Comparison of ENCODE assay signal across 14 mouse cellular contexts in genomic region chr11:25269936-25270540, GRCm38 (mm10).
DNase-seq lines count a peak whose midpoint lies in the region; ATAC-seq lines count a peak whose summit lies in the region.
"Had no signal": no experiment of that assay in that cellular context is flagged by ENCODE, and none has a peak within 500 bp of the region (broad histone marks: within the 10 kb centered on the region; RNA-seq: fewer than 3 reads in every experiment).

No protein-coding gene starts in this region.

- no peaks in the 10 kb centered on the region for H3K36me3 ChIP-seq in forebrain, embryonic 10.5 days (replicated peaks)
- no peaks in the 10 kb centered on the region for H3K36me3 ChIP-seq in hindbrain, embryonic 12.5 days
- no peaks in the 10 kb centered on the region for H3K36me3 ChIP-seq in midbrain, embryonic 14.5 days (ENCODE audit: control insufficient read depth, insufficient read depth, low read length)
- H3K36me3 ChIP-seq: embryonic facial prominence, embryonic 13.5 days; heart, embryonic 12.5 days had no signal

- H3K9me3 ChIP-seq in forebrain, embryonic 10.5 days: no peaks in the 10 kb centered on the region
- no peaks in the 10 kb centered on the region for H3K9me3 ChIP-seq in hindbrain, embryonic 12.5 days (replicated peaks)
- peaks cover 3% of the 10 kb centered on the region; the same call in 1 of the 2 replicates for H3K9me3 ChIP-seq in midbrain, embryonic 14.5 days (ENCODE audit: control insufficient read depth, low read length)
- H3K9me3 ChIP-seq: embryonic facial prominence, embryonic 13.5 days; heart, embryonic 12.5 days had no signal

- peak overlapping the region; percentile 57 for H3K27ac ChIP-seq in forebrain, embryonic 10.5 days
- no peak overlapping the region for H3K27ac ChIP-seq in hindbrain, embryonic 12.5 days
- no peak overlapping the region for H3K27ac ChIP-seq in midbrain, embryonic 14.5 days (replicated peaks; ENCODE audit: low read depth, low read length)
- H3K27ac ChIP-seq: embryonic facial prominence, embryonic 13.5 days; left cerebral cortex, adult 2 months had no signal

- no peaks in the 10 kb centered on the region for H3K27me3 ChIP-seq in forebrain, embryonic 10.5 days (ENCODE audit: poor library complexity, severe bottlenecking)
- H3K27me3 ChIP-seq in hindbrain, embryonic 12.5 days: no peaks in the 10 kb centered on the region
- no peaks in the 10 kb centered on the region for H3K27me3 ChIP-seq in midbrain, embryonic 14.5 days (ENCODE audit: control insufficient read depth, insufficient read depth, low read length)
- H3K27me3 ChIP-seq: embryonic facial prominence, embryonic 13.5 days; heart, embryonic 12.5 days had no signal

- intact Hi-C loops in left cerebral cortex, postnatal 4 days (cut with DNase I): no loop called here

- peaks cover 12% of the 10 kb centered on the region for H3K4me1 ChIP-seq in forebrain, embryonic 10.5 days
- peaks cover 8% of the 10 kb centered on the region for H3K4me1 ChIP-seq in hindbrain, embryonic 12.5 days
- peaks cover 9% of the 10 kb centered on the region; the same call in 1 of the 2 replicates for H3K4me1 ChIP-seq in midbrain, embryonic 14.5 days (ENCODE audit: control insufficient read depth, insufficient read depth, low read length)
- H3K4me1 ChIP-seq: heart, embryonic 12.5 days had no signal

- WGBS in forebrain, embryonic 10.5 days: 12% methylated on average over 7 of the region's 7 CpGs
- WGBS in hindbrain, embryonic 12.5 days: 10% methylated on average over 7 of the region's 7 CpGs
- WGBS in midbrain, embryonic 14.5 days: 10% methylated on average over 7 of the region's 7 CpGs

- no peak overlapping the region for H3K4me3 ChIP-seq in forebrain, embryonic 10.5 days
- no peak overlapping the region for H3K4me3 ChIP-seq in hindbrain, embryonic 12.5 days
- H3K4me3 ChIP-seq in midbrain, embryonic 14.5 days (replicated peaks; ENCODE audit: low read depth, low read length): no peak overlapping the region
- H3K4me3 ChIP-seq: embryonic facial prominence, embryonic 13.5 days; heart, embryonic 12.5 days; left cerebral cortex, adult 2 months had no signal

- no peak for ATAC-seq in hindbrain, embryonic 12.5 days (ENCODE audit: low FRiP score)
- ATAC-seq in midbrain, embryonic 14.5 days (ENCODE audit: low FRiP score, low TSS enrichment): peak; percentile 48; the same call in 1 of the 2 replicates

- DNase-seq in brain, adult 2 months (ENCODE audit: low read depth, low spot score): peak; percentile 58
- no peak for DNase-seq in forebrain, embryonic 10.5 days (ENCODE audit: extremely low spot score, low spot score)
- peak; percentile 35 for DNase-seq in midbrain, embryonic 14.5 days
- DNase-seq in layer of hippocampus, adult 18-20 months (ENCODE audit: low spot score in 2 of 2): no peak
- no peak for DNase-seq in left cerebral cortex, postnatal 4 days
- no peak for DNase-seq in urinary bladder, adult 18-20 months (ENCODE audit: low spot score in 2 of 2)
- no peak for DNase-seq in lung, postnatal 14 days
- DNase-seq: cerebellum, adult 8-10 months; gastrocnemius, postnatal 36 days; kidney, adult 2 months had no signal

- H3K9ac ChIP-seq in hindbrain, embryonic 12.5 days: no peak overlapping the region
- H3K9ac ChIP-seq in midbrain, embryonic 14.5 days (replicated peaks; ENCODE audit: low read length): no peak overlapping the region
- H3K9ac ChIP-seq: embryonic facial prominence, embryonic 13.5 days; heart, embryonic 12.5 days had no signal

- H3K4me2 ChIP-seq in hindbrain, embryonic 12.5 days (replicated peaks): 0 out of 2 replicates have a peak overlapping the region, but pooled peaks have one; percentile 21
- peak overlapping the region; percentile 4; the same call in 1 of the 2 replicates for H3K4me2 ChIP-seq in midbrain, embryonic 14.5 days (ENCODE audit: low read length)
- H3K4me2 ChIP-seq: embryonic facial prominence, embryonic 13.5 days; heart, embryonic 12.5 days had no signal

Comparison
In these comparisons a context has a peak if more than half of its experiments do, and no peak if none do; other contexts are left out.
1. DNase-seq: peak in brain, adult 2 months (single experiment) and midbrain, embryonic 14.5 days (single experiment); none in forebrain, embryonic 10.5 days (single experiment), layer of hippocampus, adult 18-20 months (0 of 2), left cerebral cortex, postnatal 4 days (single experiment), urinary bladder, adult 18-20 months (0 of 2) and lung, postnatal 14 days (single experiment).